Mouse (Mus musculus) hindbrain, embryonic 15.5 days (tissue): Measurements from ENCODE around the gene Trim25. TPM values are rescaled to one million over a fixed set of nuclear protein-coding genes. Genes with fewer than 3 reads are reported as not detected.
A peak's percentile ranks its signal among the peaks of the same experiment; 100 is the strongest.

Source experiments
- ATAC-seq: fragments of 200-750 bp; cut with Nextera tagmentation; 2 replicates; pipeline ENCODE4 v1.8.0; 2017; ENCODE audit warnings: low read depth, moderate number of reproducible peaks, moderate TSS enrichment; ENCODE audit not compliant: low FRiP score
- H3K27ac ChIP-seq: fragments of 300-500 bp; sonication (generic); replicated peaks from 2 replicates; pipeline ENCODE4 v1.5.1; 2015; ENCODE audit warnings: mild to moderate bottlenecking, inconsistent platforms
- H3K27me3 ChIP-seq: fragments of 300-500 bp; sonication (generic); 2 replicates; pipeline ENCODE4 v1.6.1; 2015; ENCODE audit warnings: control low read depth, inconsistent platforms
- H3K36me3 ChIP-seq: fragments of 300-500 bp; sonication (generic); 2 replicates; pipeline ENCODE4 v1.6.1; 2015; ENCODE audit warnings: control low read depth, inconsistent platforms
- H3K4me1 ChIP-seq: fragments of 300-500 bp; sonication (generic); replicated peaks from 2 replicates; pipeline ENCODE4 v1.6.1; 2015; ENCODE audit warnings: control low read depth, inconsistent platforms
- H3K4me2 ChIP-seq: fragments of 300-500 bp; sonication (generic); 2 replicates; pipeline ENCODE4 v1.6.1; 2015; ENCODE audit warnings: moderate library complexity, mild to moderate bottlenecking, inconsistent platforms
- H3K4me3 ChIP-seq: fragments of 300-500 bp; sonication (generic); 2 replicates; pipeline ENCODE4 v1.5.1; 2015; ENCODE audit warnings: mild to moderate bottlenecking, inconsistent platforms
- H3K9ac ChIP-seq: fragments of 300-500 bp; sonication (generic); 2 replicates; pipeline ENCODE4 v1.6.1; 2015; ENCODE audit warnings: inconsistent platforms
- H3K9me3 ChIP-seq: fragments of 300-500 bp; sonication (generic); 2 replicates; pipeline ENCODE4 v1.6.1; 2016; ENCODE audit warnings: control low read depth, inconsistent platforms
- WGBS: fragments of 180-500 bp; shearing (Covaris S2); methylation state at CpG from one replicate; pipeline ENCODE4 v1.1.7; 2015; 5-methylcytosine and 5-hydroxymethylcytosine counted together
- polyA plus RNA-seq: library from polyadenylated mRNA; unstranded; fragments of >200 nt; fragmentation: Nextera tagmentation; extraction: Ambion mirVana; gene quantifications from 2 replicates; pipeline ENCODE4 v1.2.1, GENCODE M21; 2015

Trim25 gene
- polyA plus RNA-seq, 1 experiment from 2014 or later, result 5.1 TPM

- ATAC-seq, result peak; percentile 91
- Histone ChIP-seq H3K9me3 (no peaks in the 10 kb centered on the region), H3K27me3 (no peaks in the 10 kb centered on the region), H3K36me3 (no peaks in the 10 kb centered on the region), H3K4me3 (peak overlapping the region; percentile 50), H3K4me1 (peaks cover 14% of the 10 kb centered on the region), H3K9ac (peak overlapping the region; percentile 71), H3K4me2 (peak overlapping the region; percentile 70), H3K27ac (peak overlapping the region; percentile 91)
- WGBS, result under 1% methylated on average over 61 of the region's 62 CpGs
Observed at GRCm38 (mm10) chr11:88973776-88974701, 25.1 kb upstream of the Trim25 start.

- H3K27me3 ChIP-seq, result no peaks in the 10 kb centered on the region
- H3K27ac ChIP-seq, result no peak overlapping the region
- H3K9me3 ChIP-seq, result no peaks in the 10 kb centered on the region
- H3K36me3 ChIP-seq, result peaks cover under 1% of the 10 kb centered on the region; the same call in 1 of the 2 replicates
- ATAC-seq, result no peak
- H3K4me1 ChIP-seq, result peaks cover 14% of the 10 kb centered on the region
- H3K4me2 ChIP-seq, result no peak overlapping the region
- 94% methylated on average over 2 of the region's 2 CpGs for WGBS
- no peak overlapping the region for H3K9ac ChIP-seq
- no peak overlapping the region for H3K4me3 ChIP-seq
Observed at GRCm38 (mm10) chr11:88976320-88976719, 22.9 kb upstream of the Trim25 start.

- ATAC-seq, result no peak
- Histone ChIP-seq H3K36me3 (peaks cover 7% of the 10 kb centered on the region; the same call in 1 of the 2 replicates), H3K4me1 (peaks cover 14% of the 10 kb centered on the region), H3K9ac (no peak overlapping the region), H3K4me2 (no peak overlapping the region), H3K27ac (no peak overlapping the region), H3K4me3 (no peak overlapping the region), H3K27me3 (no peaks in the 10 kb centered on the region), H3K9me3 (no peaks in the 10 kb centered on the region)
- WGBS, result 96% methylated on average over 5 of the region's 5 CpGs
Observed at GRCm38 (mm10) chr11:88977188-88977587, 22.0 kb upstream of the Trim25 start.

- WGBS, result 96% methylated on average over 8 of the region's 8 CpGs
- no peak overlapping the region for H3K9ac ChIP-seq
- H3K4me2 ChIP-seq, result no peak overlapping the region
- H3K4me3 ChIP-seq, result no peak overlapping the region
- ATAC-seq, result no peak
- H3K27me3 ChIP-seq, result no peaks in the 10 kb centered on the region
- peaks cover 32% of the 10 kb centered on the region for H3K36me3 ChIP-seq
- H3K9me3 ChIP-seq, result no peaks in the 10 kb centered on the region
- H3K4me1 ChIP-seq, result no peaks in the 10 kb centered on the region
- no peak overlapping the region for H3K27ac ChIP-seq
Observed at GRCm38 (mm10) chr11:88981337-88981736, 17.8 kb upstream of the Trim25 start.

GRCm38 (mm10) chr11:88986616-88987015 is 12.6 kb upstream of the Trim25 start:
- no peaks in the 10 kb centered on the region for H3K9me3 ChIP-seq
- H3K36me3 ChIP-seq, result peaks cover 61% of the 10 kb centered on the region
- no peaks in the 10 kb centered on the region for H3K4me1 ChIP-seq
- H3K4me2 ChIP-seq, result no peak overlapping the region
- no peak for ATAC-seq
- no peak overlapping the region for H3K9ac ChIP-seq
- H3K27ac ChIP-seq, result no peak overlapping the region
- WGBS, result 86% methylated on average over 10 of the region's 10 CpGs
- no peak overlapping the region for H3K4me3 ChIP-seq
- H3K27me3 ChIP-seq, result no peaks in the 10 kb centered on the region

GRCm38 (mm10) chr11:88988956-88989355 is 10.2 kb upstream of the Trim25 start:
- H3K27me3 ChIP-seq, result no peaks in the 10 kb centered on the region
- H3K36me3 ChIP-seq, result peaks cover 47% of the 10 kb centered on the region
- H3K9me3 ChIP-seq, result no peaks in the 10 kb centered on the region
- no peak overlapping the region for H3K4me2 ChIP-seq
- no peak overlapping the region for H3K4me3 ChIP-seq
- no peak for ATAC-seq
- no peaks in the 10 kb centered on the region for H3K4me1 ChIP-seq
- 73% methylated on average over 5 of the region's 5 CpGs for WGBS
- no peak overlapping the region for H3K27ac ChIP-seq
- no peak overlapping the region for H3K9ac ChIP-seq

GRCm38 (mm10) chr11:88989530-88989929 is 9.6 kb upstream of the Trim25 start:
- Histone ChIP-seq H3K27ac (no peak overlapping the region), H3K27me3 (no peaks in the 10 kb centered on the region), H3K4me2 (no peak overlapping the region), H3K9me3 (no peaks in the 10 kb centered on the region), H3K4me1 (no peaks in the 10 kb centered on the region), H3K9ac (no peak overlapping the region), H3K4me3 (no peak overlapping the region), H3K36me3 (peaks cover 47% of the 10 kb centered on the region)
- ATAC-seq, result no peak
- 73% methylated on average over 5 of the region's 5 CpGs for WGBS

GRCm38 (mm10) chr11:88993186-88993585 is 6.0 kb upstream of the Trim25 start:
- no peak overlapping the region for H3K4me3 ChIP-seq
- peaks cover 21% of the 10 kb centered on the region for H3K36me3 ChIP-seq
- 47% methylated on average over 7 of the region's 7 CpGs for WGBS
- H3K27me3 ChIP-seq, result no peaks in the 10 kb centered on the region
- ATAC-seq, result no peak
- no peak overlapping the region for H3K4me2 ChIP-seq
- H3K9me3 ChIP-seq, result no peaks in the 10 kb centered on the region
- H3K27ac ChIP-seq, result no peak overlapping the region
- no peaks in the 10 kb centered on the region for H3K4me1 ChIP-seq
- no peak overlapping the region for H3K9ac ChIP-seq

GRCm38 (mm10) chr11:88993625-88994024 is 5.6 kb upstream of the Trim25 start:
- H3K9ac ChIP-seq, result no peak overlapping the region
- no peak overlapping the region for H3K4me2 ChIP-seq
- H3K9me3 ChIP-seq, result no peaks in the 10 kb centered on the region
- peaks cover 17% of the 10 kb centered on the region for H3K36me3 ChIP-seq
- H3K27me3 ChIP-seq, result no peaks in the 10 kb centered on the region
- peak; percentile 34; the same call in 1 of the 2 replicates for ATAC-seq
- WGBS, result 16% methylated on average over 5 of the region's 5 CpGs
- H3K4me1 ChIP-seq, result no peaks in the 10 kb centered on the region
- no peak overlapping the region for H3K4me3 ChIP-seq
- H3K27ac ChIP-seq, result no peak overlapping the region

- no peak overlapping the region for H3K27ac ChIP-seq
- WGBS, result 90% methylated on average over 7 of the region's 7 CpGs
- H3K36me3 ChIP-seq, result peaks cover 14% of the 10 kb centered on the region
- no peaks in the 10 kb centered on the region for H3K9me3 ChIP-seq
- H3K9ac ChIP-seq, result no peak overlapping the region
- ATAC-seq, result no peak
- peaks cover 8% of the 10 kb centered on the region for H3K27me3 ChIP-seq
- H3K4me2 ChIP-seq, result no peak overlapping the region
- H3K4me3 ChIP-seq, result no peak overlapping the region
- peaks cover 3% of the 10 kb centered on the region; the same call in 1 of the 2 replicates for H3K4me1 ChIP-seq
Observed at GRCm38 (mm10) chr11:88994492-88994891, 4.7 kb upstream of the Trim25 start.

GRCm38 (mm10) chr11:88995616-88996015 is 3.6 kb upstream of the Trim25 start:
- 96% methylated on average over 2 of the region's 2 CpGs for WGBS
- H3K9ac ChIP-seq, result no peak overlapping the region
- no peak overlapping the region for H3K27ac ChIP-seq
- peaks cover 12% of the 10 kb centered on the region for H3K36me3 ChIP-seq
- no peak for ATAC-seq
- H3K4me2 ChIP-seq, result no peak overlapping the region
- H3K9me3 ChIP-seq, result no peaks in the 10 kb centered on the region
- H3K4me3 ChIP-seq, result no peak overlapping the region
- H3K4me1 ChIP-seq, result peaks cover 3% of the 10 kb centered on the region; the same call in 1 of the 2 replicates
- H3K27me3 ChIP-seq, result peaks cover 15% of the 10 kb centered on the region

GRCm38 (mm10) chr11:88996427-88996826 is 2.7 kb upstream of the Trim25 start:
- Histone ChIP-seq H3K9me3 (no peaks in the 10 kb centered on the region), H3K4me3 (no peak overlapping the region), H3K4me1 (peaks cover 3% of the 10 kb centered on the region; the same call in 1 of the 2 replicates), H3K27ac (no peak overlapping the region), H3K9ac (no peak overlapping the region), H3K36me3 (0 out of 2 replicates have a peak, but pooled peaks cover 5% of the 10 kb centered on the region), H3K27me3 (peaks cover 15% of the 10 kb centered on the region), H3K4me2 (no peak overlapping the region)
- no peak for ATAC-seq
- WGBS, result 62% methylated on average over 7 of the region's 7 CpGs
